Mouse (Mus musculus) thymus, adult 2 months (tissue): ENCODE data around the gene Pigq.

Experiments used
- CTCF ChIP-seq: fragments of 200-500 bp; IDR thresholded peaks from 2 replicates; pipeline ENCODE4 v1.5.1; 2012; ENCODE audit warnings: mild to moderate bottlenecking, control low read depth, low read length, moderate library complexity, borderline replicate concordance; ENCODE audit not compliant: control insufficient read depth, poor library complexity, insufficient read depth; ENCODE audit errors: extremely low read depth
- POLR2A ChIP-seq: fragments of 200-500 bp; IDR thresholded peaks from 2 replicates; pipeline ENCODE4 v1.6.1; 2012; ENCODE audit warnings: mild to moderate bottlenecking, low read length, control low read depth, moderate library complexity; ENCODE audit not compliant: control insufficient read depth, poor library complexity, insufficient read depth; ENCODE audit errors: extremely low read depth

GRCm38 (mm10) chr17:25919786-25920642 is 24.7 kb downstream of the Pigq start:
- TF ChIP-seq CTCF = 0 out of 2 replicates have a peak, but pooled peaks have one; percentile 40
- peak; percentile 58 for TF ChIP-seq POLR2A
